Mouse (Mus musculus): ENCODE data around the gene Zfp622. TPM values are rescaled to one million over a fixed set of nuclear protein-coding genes. Genes with fewer than 3 reads are reported as not detected.

The Zfp622 gene
- polyA plus RNA-seq, 1 experiment from 2014 or later = 35.4 TPM

DNA sequence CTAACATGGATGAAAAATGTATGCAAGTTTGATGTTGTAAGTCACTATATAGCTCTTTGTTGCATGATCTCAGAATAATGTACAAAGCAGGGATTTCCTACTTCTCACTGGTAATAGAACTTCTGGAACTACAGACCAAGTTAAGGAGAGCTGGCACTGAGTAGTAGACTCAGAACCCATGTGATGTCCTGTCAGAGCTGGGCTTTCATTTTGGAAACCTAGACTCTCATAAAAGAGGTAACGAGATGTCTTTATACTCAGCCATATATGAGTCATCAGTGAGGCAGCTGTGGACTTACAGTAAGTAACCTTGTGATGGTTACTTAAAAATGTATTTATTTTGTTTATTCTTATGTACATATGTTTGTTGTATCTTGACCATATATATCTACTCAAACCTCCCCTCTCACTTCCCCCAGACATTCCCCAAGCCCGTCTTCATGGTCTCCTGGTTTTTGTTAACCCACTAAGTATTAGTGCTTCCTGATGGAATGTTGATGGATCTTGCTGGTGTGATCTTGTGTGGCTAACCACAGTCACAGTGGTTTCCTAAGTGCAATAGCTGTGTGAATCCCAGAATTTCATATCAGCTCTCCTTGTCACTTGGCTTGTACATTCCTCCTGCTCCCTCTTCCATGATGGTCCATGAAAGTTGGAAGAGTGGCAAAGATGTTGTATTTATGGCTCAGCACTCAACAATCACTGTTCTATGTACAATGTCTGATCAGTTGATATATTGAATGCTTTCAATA is 57.2 kb downstream of the Zfp622 start:
- Histone ChIP-seq H3K36me3 (no peaks in the 10 kb centered on the region), H3K9me3 (0 out of 2 replicates have a peak, but pooled peaks cover 3% of the 10 kb centered on the region), H3K27ac (no peak overlapping the region), H3K9ac (replicated peaks) (no peak overlapping the region), H3K4me2 (replicated peaks) (no peak overlapping the region), H3K4me1 (replicated peaks) (no peaks in the 10 kb centered on the region), H3K27me3 (no peaks in the 10 kb centered on the region), H3K4me3 (replicated peaks) (no peak overlapping the region)
- no peak for ATAC-seq
- 88% methylated on average over 2 of the region's 2 CpGs for WGBS

Small RNAs within 50 kb of the gene (microRNA-seq; reads per million reads assigned to microRNA genes)
- not detected for gene Mir7212

Other genes with a start within 250 kb of the Zfp622 start
- 6.8 TPM in 2 replicates for gene Retreg1, start 141.2 kb upstream of the Zfp622 start, polyA plus RNA-seq (2015; fragmentation: Nextera tagmentation; extraction: Ambion mirVana)

Data from midbrain, embryonic 13.5 days (tissue).